Mouse (Mus musculus) heart, embryonic 10.5 days (tissue): ENCODE data around the gene Prdx1. TPM values are rescaled to one million over a fixed set of nuclear protein-coding genes. Genes with fewer than 3 reads are reported as not detected.

Experiments
- DNase-seq: peaks from one replicate; pipeline ENCODE4 v3.0.0-alpha.2; 2017; ENCODE audit warnings: low spot score
- H3K27ac ChIP-seq: fragments of 300-500 bp; sonication (generic); 2 replicates; pipeline ENCODE4 v1.5.1; 2016; ENCODE audit warnings: mild to moderate bottlenecking
- H3K27me3 ChIP-seq: fragments of 300-500 bp; sonication (generic); 2 replicates; pipeline ENCODE4 v1.6.1; 2016; ENCODE audit warnings: mild to moderate bottlenecking; ENCODE audit not compliant: poor library complexity, insufficient read depth, severe bottlenecking
- H3K36me3 ChIP-seq: fragments of 300-500 bp; sonication (generic); 2 replicates; pipeline ENCODE4 v1.6.1; 2016; ENCODE audit warnings: mild to moderate bottlenecking, moderate library complexity
- H3K4me1 ChIP-seq: fragments of 300-500 bp; sonication (generic); 2 replicates; pipeline ENCODE4 v1.6.1; 2016; ENCODE audit warnings: mild to moderate bottlenecking
- H3K4me3 ChIP-seq: fragments of 300-500 bp; sonication (generic); 2 replicates; pipeline ENCODE4 v1.5.1; 2016; ENCODE audit warnings: mild to moderate bottlenecking, moderate library complexity
- H3K9me3 ChIP-seq: fragments of 300-500 bp; sonication (generic); 2 replicates; pipeline ENCODE4 v1.6.1; 2016; ENCODE audit warnings: mild to moderate bottlenecking, moderate library complexity
- WGBS: fragments of 180-500 bp; shearing (Covaris S2); methylation state at CpG from one replicate; pipeline ENCODE4 v1.1.7; 2016; 5-methylcytosine and 5-hydroxymethylcytosine counted together
- polyA plus RNA-seq: library from polyadenylated mRNA; unstranded; fragments of >200 nt; fragmentation: Nextera tagmentation; extraction: Ambion mirVana; gene quantifications from 2 replicates; pipeline ENCODE4 v1.2.1, GENCODE M21; 2016

Prdx1 gene
- polyA plus RNA-seq, 1 experiment from 2014 or later, result 1,224 TPM

DNA sequence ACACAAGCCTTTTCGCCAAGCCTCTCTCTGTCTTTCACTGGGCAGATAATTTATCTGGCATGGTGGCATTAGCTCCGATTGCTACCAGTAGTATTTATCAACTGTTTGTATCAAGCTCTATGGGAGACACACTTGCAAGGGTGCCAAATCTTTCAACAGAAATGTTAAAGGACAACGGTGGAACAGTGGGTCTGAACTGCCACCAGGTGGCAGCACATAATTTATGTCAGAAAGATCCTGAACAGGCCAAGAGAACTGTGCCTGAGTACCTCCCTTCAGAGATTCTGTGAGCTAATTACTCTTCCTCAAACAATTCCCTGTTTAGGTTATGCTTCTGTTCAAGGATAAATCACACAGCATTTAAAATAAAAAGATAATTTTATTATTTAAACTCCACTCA, 34.1 kb downstream of the Prdx1 start:
- 16% methylated on average over 3 of the region's 3 CpGs for WGBS
- Histone ChIP-seq H3K9me3 (no peaks in the 10 kb centered on the region), H3K4me3 (no peak overlapping the region), H3K36me3 (peaks cover 17% of the 10 kb centered on the region), H3K4me1 (peaks cover 13% of the 10 kb centered on the region), H3K27me3 (no peaks in the 10 kb centered on the region), H3K27ac (no peak overlapping the region)
- DNase-seq, result no peak

DNA sequence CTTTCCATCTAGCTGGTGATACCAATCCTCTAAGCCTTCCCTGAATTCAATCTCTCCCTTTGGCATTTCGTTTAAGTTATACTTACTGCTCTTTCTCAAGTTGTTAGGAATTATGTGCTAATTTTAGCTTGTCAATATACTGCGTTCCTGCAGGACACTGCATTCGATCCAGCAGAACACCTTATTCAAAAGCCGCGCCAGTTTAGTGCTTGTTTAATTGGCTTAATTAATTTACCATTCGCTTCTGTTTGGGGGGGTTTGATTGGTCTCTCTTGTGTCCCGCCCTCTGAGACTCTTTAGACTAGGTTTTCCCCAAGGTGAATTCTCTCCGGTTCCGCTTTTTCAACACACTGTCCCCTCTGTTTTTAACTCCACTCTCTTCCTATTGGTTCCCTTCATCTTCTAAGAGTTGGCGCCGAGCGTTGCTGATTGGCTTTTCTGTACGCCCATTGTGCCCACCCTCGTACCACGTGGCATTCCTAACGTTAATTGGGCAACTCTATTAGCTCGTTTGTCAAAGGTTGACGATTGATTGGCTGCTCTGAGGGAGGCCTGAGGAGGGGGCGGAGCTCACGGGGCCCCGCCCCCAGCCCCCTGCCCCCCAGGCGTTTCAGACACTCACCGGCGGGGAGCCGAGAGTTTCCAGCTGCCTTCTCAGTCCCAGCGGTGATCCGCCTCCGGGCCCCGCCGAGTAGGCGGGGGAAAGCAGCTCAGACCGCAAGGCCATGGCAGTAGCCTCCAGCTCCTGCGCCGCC, 35.2 kb downstream of the Prdx1 start, which contains the start of gene Tesk2:
Tesk2 (plus strand) TSS at position 606 of the 755 bp plus-strand sequence.
- peak; percentile 99 for DNase-seq
- no peaks in the 10 kb centered on the region for H3K27me3 ChIP-seq
- peak within 1 kb of the TSS; percentile 91 for H3K27ac ChIP-seq
- peak within 1 kb of the TSS; percentile 92 for H3K4me3 ChIP-seq
- peaks cover 13% of the 10 kb centered on the region for H3K4me1 ChIP-seq
- peaks cover 8% of the 10 kb centered on the region; the same call in 1 of the 2 replicates for H3K36me3 ChIP-seq
- H3K9me3 ChIP-seq, result no peaks in the 10 kb centered on the region
- WGBS, result under 1% methylated on average over 33 of the region's 34 CpGs

DNA sequence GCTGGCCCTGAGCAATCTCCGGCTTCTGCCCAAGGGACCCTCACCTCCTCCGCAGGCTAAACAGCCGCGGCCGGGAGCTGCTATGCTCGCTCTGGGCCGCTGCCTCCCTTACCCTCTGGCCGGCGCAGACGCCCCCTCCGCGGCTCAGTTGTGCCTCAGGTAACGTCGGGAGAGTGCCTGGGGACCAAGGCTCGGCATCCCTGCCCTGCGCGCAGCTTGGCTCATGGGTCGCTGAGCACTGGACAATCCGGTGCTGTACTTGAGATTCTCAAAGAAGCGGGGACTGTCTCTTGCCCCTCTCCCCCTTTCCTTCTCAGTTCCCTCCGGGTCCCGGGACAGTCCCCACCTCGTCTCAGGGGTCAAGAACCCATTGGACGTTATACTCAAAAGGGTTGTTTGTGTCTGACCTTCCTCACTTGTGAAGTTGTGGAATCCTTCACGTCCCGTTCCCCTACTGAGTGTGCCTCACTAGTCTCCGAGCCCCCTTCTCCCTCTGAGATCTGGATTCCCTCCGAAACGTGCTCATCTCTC, 35.8 kb downstream of the Prdx1 start:
- no peak for DNase-seq
- Histone ChIP-seq H3K27ac (peak overlapping the region; percentile 91), H3K27me3 (no peaks in the 10 kb centered on the region), H3K4me1 (peaks cover 13% of the 10 kb centered on the region), H3K9me3 (no peaks in the 10 kb centered on the region), H3K4me3 (peak overlapping the region; percentile 92), H3K36me3 (peaks cover 1% of the 10 kb centered on the region; the same call in 1 of the 2 replicates)
- 0% methylated on average over 29 of the region's 29 CpGs for WGBS

DNA sequence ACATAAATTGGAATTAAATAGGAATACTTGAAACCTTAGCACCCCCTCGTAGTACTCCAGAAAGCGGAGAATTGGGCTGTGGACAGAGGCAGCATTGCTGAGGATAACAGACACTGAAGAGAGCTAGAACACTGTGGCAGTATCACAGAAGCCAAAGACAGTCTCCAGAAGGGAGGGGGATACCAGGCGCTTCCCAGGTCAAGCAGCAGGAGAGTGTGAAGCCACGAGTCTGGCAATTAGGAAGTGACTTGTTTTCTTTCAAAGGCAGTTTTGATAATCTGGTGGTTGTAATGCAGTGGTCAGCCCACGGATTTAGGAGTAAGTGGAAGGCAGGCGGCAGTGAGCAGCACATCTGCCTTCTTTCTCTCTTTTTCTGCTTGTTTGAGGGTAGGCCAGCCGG, 36.9 kb downstream of the Prdx1 start:
- Histone ChIP-seq H3K9me3 (no peaks in the 10 kb centered on the region), H3K4me3 (peak overlapping the region; percentile 92), H3K36me3 (no peaks in the 10 kb centered on the region), H3K4me1 (peaks cover 13% of the 10 kb centered on the region), H3K27me3 (no peaks in the 10 kb centered on the region), H3K27ac (no peak overlapping the region)
- WGBS, result 24% methylated on average over 7 of the region's 7 CpGs
- no peak for DNase-seq

DNA sequence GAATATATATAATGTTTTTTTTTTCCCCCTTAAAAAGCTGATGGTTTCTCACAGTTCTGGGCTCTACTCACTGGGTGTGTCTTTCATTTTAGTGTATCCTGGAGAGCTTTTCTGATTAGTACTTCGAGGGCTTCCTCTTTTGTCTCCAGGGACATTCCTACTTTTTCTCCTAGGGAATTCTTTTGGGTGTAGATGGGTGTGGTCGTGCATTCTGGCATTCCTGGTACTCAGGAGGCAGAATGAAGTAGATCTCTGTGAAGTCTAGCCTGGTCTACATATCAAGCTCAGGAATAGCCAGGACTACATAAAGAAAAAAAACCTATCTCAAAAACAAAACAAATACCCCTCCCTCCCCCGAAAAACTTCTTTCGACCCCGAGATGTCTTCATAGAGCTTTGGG, 40.1 kb downstream of the Prdx1 start:
- WGBS, result 73% methylated on average over 5 of the region's 5 CpGs
- DNase-seq, result no peak

DNA sequence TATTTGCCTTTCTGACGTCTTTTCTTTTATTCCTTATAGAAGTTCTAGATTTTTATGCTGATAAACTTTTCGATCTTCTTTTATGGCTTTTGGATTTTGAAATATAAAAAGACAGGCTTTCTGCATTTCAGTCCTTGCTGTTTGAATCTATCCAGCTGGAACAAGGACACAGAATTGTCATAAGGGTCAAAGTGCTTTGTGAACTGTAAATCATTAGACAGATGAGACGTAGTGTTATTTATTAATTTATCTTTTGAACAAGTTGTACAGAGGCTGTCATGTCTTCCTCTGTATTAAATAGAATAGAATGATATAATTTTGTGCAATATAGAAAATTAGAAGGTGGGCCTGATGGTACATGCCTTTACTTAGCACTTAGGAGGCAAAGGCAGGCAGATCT, 42.1 kb downstream of the Prdx1 start:
- DNase-seq, result no peak

More for the DNA sequence above, 40.1 kb downstream of the Prdx1 start:
- no peaks in the 10 kb centered on the region for H3K36me3 ChIP-seq
- peaks cover 10% of the 10 kb centered on the region for H3K4me1 ChIP-seq
- no peak overlapping the region for H3K27ac ChIP-seq
- no peaks in the 10 kb centered on the region for H3K9me3 ChIP-seq
- no peak overlapping the region for H3K4me3 ChIP-seq
- H3K27me3 ChIP-seq, result no peaks in the 10 kb centered on the region

DNA sequence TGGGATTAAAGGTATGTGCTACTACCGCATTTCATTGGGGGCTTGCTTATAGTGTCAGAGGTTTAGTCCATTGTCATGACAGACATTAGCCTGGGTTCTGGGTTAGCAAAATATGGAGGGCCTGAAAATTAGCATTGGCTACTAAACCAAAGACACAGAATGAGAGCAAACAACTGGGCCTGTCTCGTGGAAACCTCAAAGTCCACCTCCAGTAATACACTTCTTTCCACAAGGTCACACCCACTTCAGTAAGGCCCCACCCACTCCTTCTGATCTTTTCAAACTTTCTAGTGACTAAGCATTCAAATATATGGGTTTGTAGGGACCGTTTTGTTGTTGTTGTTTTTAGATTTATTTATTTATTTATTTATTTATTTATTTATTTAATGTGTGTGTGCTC, 44.2 kb downstream of the Prdx1 start:
- no peak for DNase-seq
- Histone ChIP-seq H3K27ac (no peak overlapping the region), H3K4me3 (no peak overlapping the region), H3K9me3 (no peaks in the 10 kb centered on the region), H3K4me1 (peaks cover 6% of the 10 kb centered on the region; the same call in 1 of the 2 replicates), H3K36me3 (no peaks in the 10 kb centered on the region), H3K27me3 (no peaks in the 10 kb centered on the region)
- 89% methylated on average over 3 of the region's 3 CpGs for WGBS

More for the DNA sequence above, 42.1 kb downstream of the Prdx1 start:
- no peaks in the 10 kb centered on the region for H3K9me3 ChIP-seq
- H3K36me3 ChIP-seq, result no peaks in the 10 kb centered on the region
- no peak overlapping the region for H3K27ac ChIP-seq
- 78% methylated on average over 3 of the region's 3 CpGs for WGBS
- H3K4me1 ChIP-seq, result peaks cover 7% of the 10 kb centered on the region
- no peak overlapping the region for H3K4me3 ChIP-seq
- H3K27me3 ChIP-seq, result no peaks in the 10 kb centered on the region

DNA sequence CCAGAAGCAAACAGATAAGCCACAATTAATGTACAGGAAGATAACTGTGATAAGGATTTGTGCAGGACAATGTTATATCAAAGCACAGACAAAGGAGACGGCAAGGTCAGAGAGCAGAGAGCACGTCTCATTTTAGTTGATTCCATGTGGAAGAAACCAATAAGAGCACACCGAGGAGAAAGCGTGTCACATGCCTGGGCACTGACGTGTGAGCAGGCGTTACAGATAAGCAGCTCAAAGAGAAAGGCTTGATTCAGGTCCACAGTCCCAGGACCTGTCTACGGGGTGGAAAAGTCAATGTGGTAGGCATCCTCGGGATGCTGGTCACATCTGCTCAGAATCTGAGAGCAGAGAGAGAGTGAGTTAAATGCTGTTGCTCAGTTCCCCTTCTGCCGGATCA, 45.7 kb downstream of the Prdx1 start:
- WGBS, result 49% methylated on average over 9 of the region's 9 CpGs
- Histone ChIP-seq H3K27me3 (no peaks in the 10 kb centered on the region), H3K27ac (no peak overlapping the region), H3K36me3 (no peaks in the 10 kb centered on the region), H3K4me1 (peaks cover 6% of the 10 kb centered on the region; the same call in 1 of the 2 replicates), H3K9me3 (no peaks in the 10 kb centered on the region), H3K4me3 (no peak overlapping the region)
- no peak for DNase-seq

DNA sequence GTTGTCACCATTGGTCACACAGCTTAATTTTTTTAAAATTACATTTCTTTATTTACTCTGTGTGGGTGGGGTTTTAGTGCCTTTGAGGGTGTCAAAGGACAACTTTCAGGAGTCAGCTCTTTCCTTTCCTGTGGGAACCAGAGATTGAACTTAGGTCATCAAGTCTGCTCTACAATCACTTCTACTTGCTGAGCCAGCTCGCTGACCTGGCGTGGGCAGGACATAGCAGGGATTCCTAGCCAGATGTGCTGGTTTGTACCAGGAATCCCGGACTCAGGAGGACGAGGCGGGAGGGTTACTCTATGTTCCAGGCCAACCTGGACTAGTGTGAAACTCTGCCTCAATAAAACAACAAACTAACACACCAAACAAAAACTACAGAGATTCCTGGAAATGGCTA, 47.0 kb downstream of the Prdx1 start:
- 77% methylated on average over 5 of the region's 5 CpGs for WGBS
- Histone ChIP-seq H3K4me1 (peaks cover 6% of the 10 kb centered on the region; the same call in 1 of the 2 replicates), H3K4me3 (no peak overlapping the region)

DNA sequence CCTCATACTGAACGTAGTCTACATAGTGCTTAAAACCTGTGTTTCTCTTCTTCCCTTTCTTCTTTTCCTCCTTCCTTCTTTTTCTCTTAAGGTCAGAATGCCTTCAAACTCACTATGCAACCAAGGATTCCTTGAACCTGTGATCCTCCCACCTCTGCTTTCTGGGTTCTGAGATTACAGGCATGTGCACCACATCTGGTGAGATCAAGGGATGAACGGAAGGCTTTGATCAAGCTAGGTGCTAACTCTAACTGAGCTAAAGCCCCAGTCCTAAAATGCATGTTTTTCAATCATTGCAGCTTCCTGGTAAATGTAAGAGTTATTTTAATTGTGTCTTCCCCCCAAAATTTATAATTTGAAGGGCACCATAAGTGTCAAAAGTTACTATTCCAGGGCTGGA, 49.7 kb downstream of the Prdx1 start:
- no peaks in the 10 kb centered on the region for H3K36me3 ChIP-seq
- WGBS, result 80% methylated on average over 2 of the region's 2 CpGs

More for the DNA sequence above, 47.0 kb downstream of the Prdx1 start:
- H3K27me3 ChIP-seq, result no peaks in the 10 kb centered on the region
- DNase-seq, result no peak
- H3K27ac ChIP-seq, result no peak overlapping the region
- H3K36me3 ChIP-seq, result no peaks in the 10 kb centered on the region
- H3K9me3 ChIP-seq, result no peaks in the 10 kb centered on the region

DNA sequence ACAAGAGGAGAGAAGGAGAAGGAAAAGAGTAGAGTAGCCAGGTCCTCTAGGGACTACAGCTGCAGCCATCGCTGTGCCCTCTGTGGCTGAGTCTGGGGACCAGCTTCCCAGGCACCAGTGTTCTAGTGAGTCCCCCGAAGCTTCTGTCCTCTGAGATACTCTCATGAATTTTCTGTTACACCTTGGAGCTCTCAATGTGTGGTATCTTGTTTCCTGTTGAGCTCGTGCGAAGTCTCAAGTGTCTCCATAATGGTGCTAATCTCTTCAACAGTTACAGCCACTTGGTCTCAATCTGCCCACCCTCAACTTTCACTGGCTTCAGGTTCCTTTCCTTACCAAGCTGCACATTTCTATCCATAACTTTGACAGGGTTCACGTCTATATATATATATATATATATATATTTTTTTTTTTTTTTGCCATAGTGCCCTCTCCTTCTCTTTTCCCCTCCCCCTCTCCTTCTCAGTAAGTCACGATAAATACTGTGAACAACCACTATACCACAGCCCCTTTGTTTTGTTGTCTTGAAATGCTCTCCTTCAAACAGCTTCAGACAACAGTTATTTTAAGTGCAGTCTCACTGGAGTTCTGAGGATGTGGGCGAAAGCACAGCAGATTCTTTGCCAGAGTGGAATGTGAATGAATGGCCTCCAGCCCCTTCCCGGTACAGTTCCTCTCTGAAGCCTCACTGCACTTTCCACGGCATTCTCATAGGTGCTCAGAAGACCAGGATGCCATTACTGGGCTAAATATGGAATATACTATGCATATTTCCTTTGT, 53.8 kb downstream of the Prdx1 start:
- WGBS, result 56% methylated on average over 9 of the region's 9 CpGs

More for the DNA sequence above, 49.7 kb downstream of the Prdx1 start:
- Histone ChIP-seq H3K4me1 (peaks cover 6% of the 10 kb centered on the region; the same call in 1 of the 2 replicates), H3K27ac (no peak overlapping the region), H3K9me3 (no peaks in the 10 kb centered on the region), H3K4me3 (no peak overlapping the region), H3K27me3 (no peaks in the 10 kb centered on the region)
- no peak for DNase-seq

DNA sequence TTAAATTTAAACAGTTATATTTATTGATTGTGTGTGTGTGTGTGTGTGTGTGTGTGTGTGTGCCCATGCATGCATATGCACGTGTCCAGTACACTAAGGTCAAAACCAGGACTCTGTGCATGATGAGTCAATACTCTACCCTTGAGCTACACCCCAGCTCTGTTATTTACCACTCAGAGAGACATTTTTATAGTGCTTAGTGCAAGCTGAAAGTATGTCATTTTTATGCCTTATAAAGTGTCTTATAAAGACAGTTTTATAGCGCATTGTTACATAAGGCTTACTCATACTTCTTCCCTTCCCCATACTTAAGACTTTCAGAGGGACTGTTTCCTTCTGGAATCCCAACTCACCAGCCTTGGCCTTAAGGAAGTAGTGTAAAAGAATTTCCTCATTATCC, 64.4 kb downstream of the Prdx1 start:
- H3K9me3 ChIP-seq, result no peaks in the 10 kb centered on the region
- DNase-seq, result no peak
- no peaks in the 10 kb centered on the region for H3K27me3 ChIP-seq
- no peaks in the 10 kb centered on the region for H3K36me3 ChIP-seq
- H3K27ac ChIP-seq, result no peak overlapping the region
- WGBS, result 87% methylated on average over 2 of the region's 2 CpGs
- H3K4me3 ChIP-seq, result no peak overlapping the region
- H3K4me1 ChIP-seq, result no peaks in the 10 kb centered on the region

More for the DNA sequence above, 53.8 kb downstream of the Prdx1 start:
- no peak overlapping the region for H3K4me3 ChIP-seq
- H3K27me3 ChIP-seq, result no peaks in the 10 kb centered on the region
- H3K36me3 ChIP-seq, result no peaks in the 10 kb centered on the region
- H3K4me1 ChIP-seq, result no peaks in the 10 kb centered on the region
- DNase-seq, result no peak
- no peak overlapping the region for H3K27ac ChIP-seq
- H3K9me3 ChIP-seq, result no peaks in the 10 kb centered on the region
